Mouse (Mus musculus) ES-E14 (cell line): ENCODE measurements around the gene Pinlyp. TPM values are rescaled to one million over a fixed set of nuclear protein-coding genes. Genes with fewer than 3 reads are reported as not detected.

ENCODE experiments used
- DNase-seq: peaks from one replicate; pipeline ENCODE4 v3.0.0-alpha.2; 2013; ENCODE audit warnings: low read depth, low spot score
- H3K27ac ChIP-seq: 2 replicates; pipeline ENCODE4 v1.5.1; 2012; ENCODE audit warnings: low read depth, mild to moderate bottlenecking, low read length, moderate library complexity, mixed read lengths; ENCODE audit not compliant: poor library complexity, insufficient read depth, severe bottlenecking
- H3K36me3 ChIP-seq: 2 replicates; pipeline ENCODE4 v1.6.1; 2012; ENCODE audit warnings: mild to moderate bottlenecking, low read length, moderate library complexity, mixed read lengths; ENCODE audit not compliant: control insufficient read depth, poor library complexity, insufficient read depth, severe bottlenecking
- H3K4me1 ChIP-seq, 2 experiments: fragments of 150-350 bp in 1 of 2; sonication (generic) in 1 of 2; 2 replicates each; pipeline ENCODE4 v1.6.1; 2012; ENCODE audit warnings: low read length in 2 of 2, mild to moderate bottlenecking in 1 of 2, mixed read lengths in 1 of 2; ENCODE audit not compliant: control insufficient read depth in 2 of 2, insufficient read depth in 2 of 2, poor library complexity in 1 of 2
- H3K4me3 ChIP-seq, 2 experiments: fragments of 150-350 bp in 1 of 2; sonication (generic) in 1 of 2; 2 replicates each; pipeline ENCODE4 v1.5.1; 2012; ENCODE audit warnings: low read length in 2 of 2, low read depth in 1 of 2, mild to moderate bottlenecking in 1 of 2, mixed read lengths in 1 of 2; ENCODE audit not compliant: insufficient read depth in 1 of 2, poor library complexity in 1 of 2, severe bottlenecking in 1 of 2
- H3K9ac ChIP-seq: 2 replicates; pipeline ENCODE4 v1.6.1; 2012; ENCODE audit warnings: low read depth, mild to moderate bottlenecking, low read length, mixed read lengths; ENCODE audit not compliant: poor library complexity, insufficient read depth, severe bottlenecking
- H3K9me3 ChIP-seq: fragments of 150-350 bp; sonication (generic); 2 replicates; pipeline ENCODE4 v1.6.1; 2012; ENCODE audit warnings: low read depth, mild to moderate bottlenecking, low read length; ENCODE audit not compliant: control insufficient read depth, insufficient read depth
- CHD2 ChIP-seq: IDR thresholded peaks from 2 replicates; pipeline ENCODE4 v1.6.1; 2014; ENCODE audit warnings: mild to moderate bottlenecking, low read depth, low read length, inconsistent platforms
- HCFC1 ChIP-seq: IDR thresholded peaks from 2 replicates; pipeline ENCODE4 v1.6.1; 2012; ENCODE audit warnings: low read length, inconsistent platforms, borderline replicate concordance; ENCODE audit not compliant: insufficient read depth
- MAFK ChIP-seq: IDR thresholded peaks from 2 replicates; pipeline ENCODE4 v1.6.1; 2014; ENCODE audit warnings: mild to moderate bottlenecking, low read depth, low read length, inconsistent platforms; ENCODE audit not compliant: insufficient read depth
- ZC3H11A ChIP-seq: IDR thresholded peaks from 2 replicates; pipeline ENCODE4 v1.6.1; 2012; ENCODE audit warnings: low read depth, mild to moderate bottlenecking, inconsistent platforms, low read length, borderline replicate concordance
- ZNF384 ChIP-seq: IDR thresholded peaks from 2 replicates; pipeline ENCODE4 v1.6.1; 2012; ENCODE audit warnings: low read depth, low read length, inconsistent platforms
- in situ Hi-C, 2 experiments: fragments of 600-800 bp; cut with MboI; formaldehyde crosslinking; loops; one replicate each; pipeline ENCODE4 v1.15.1; 2025; ENCODE audit warnings: low sequenced_read_pairs in 2 of 2, inconsistent platforms in 1 of 2; ENCODE audit not compliant: unreplicated experiment in 2 of 2
- total RNA-seq: library from RNA; depleted of rRNA; stranded (reverse); fragments of 300-350 nt; gene quantifications from 2 replicates; pipeline ENCODE4 v1.2.3, GENCODE M21; 2012

Gene Pinlyp
- total RNA-seq, 1 experiment = not detected

- in situ Hi-C loops = no loop called here
- Histone ChIP-seq H3K9ac (no peak overlapping the region), H3K36me3 (no peaks in the 10 kb centered on the region), H3K4me3 (no peak overlapping the region), H3K9me3 (no peaks in the 10 kb centered on the region), H3K4me1 (peaks cover 2 to 6% of the 10 kb centered on the region in 2 experiments; a peak in 2 of 4 replicates), H3K27ac (no peak overlapping the region)
- no peak for DNase-seq
- no peak for TF ChIP-seq ZNF384
- TF ChIP-seq ZC3H11A = no peak
- TF ChIP-seq MAFK = no peak
- no peak for TF ChIP-seq CHD2
- no peak for TF ChIP-seq HCFC1
Measured at GRCm38 (mm10) chr7:24592781-24593180, 46.9 kb upstream of the Pinlyp start.

GRCm38 (mm10) chr7:24592163-24592562 is 46.2 kb upstream of the Pinlyp start:
- Histone ChIP-seq H3K27ac (no peak overlapping the region), H3K4me3 (no peak overlapping the region), H3K4me1 (peaks cover 2 to 8% of the 10 kb centered on the region in 2 experiments; a peak in 2 of 4 replicates), H3K36me3 (no peaks in the 10 kb centered on the region), H3K9me3 (no peaks in the 10 kb centered on the region), H3K9ac (no peak overlapping the region)
- in situ Hi-C loops = no loop called here
- TF ChIP-seq HCFC1 (no peak), ZC3H11A (no peak), CHD2 (no peak), ZNF384 (no peak), MAFK (no peak)
- DNase-seq = no peak

- Histone ChIP-seq H3K36me3 (no peaks in the 10 kb centered on the region), H3K27ac (no peak overlapping the region), H3K9ac (no peak overlapping the region), H3K9me3 (no peaks in the 10 kb centered on the region), H3K4me1 (peaks cover 2 to 8% of the 10 kb centered on the region in 2 experiments; a peak in 2 of 4 replicates), H3K4me3 (no peak overlapping the region)
- TF ChIP-seq HCFC1 = no peak
- TF ChIP-seq MAFK = no peak
- no peak for TF ChIP-seq ZNF384
- no peak for TF ChIP-seq ZC3H11A
- TF ChIP-seq CHD2 = no peak
- in situ Hi-C loops = no loop called here
- DNase-seq = no peak
Measured at GRCm38 (mm10) chr7:24591735-24592134, 45.8 kb upstream of the Pinlyp start.

GRCm38 (mm10) chr7:24588336-24588735 is 42.4 kb upstream of the Pinlyp start:
- in situ Hi-C loops = no loop called here
- no peak overlapping the region for H3K27ac ChIP-seq
- DNase-seq = no peak
- H3K36me3 ChIP-seq = no peaks in the 10 kb centered on the region
- no peak overlapping the region for H3K4me3 ChIP-seq
- peaks cover 2 to 7% of the 10 kb centered on the region in 2 experiments; a peak in 2 of 4 replicates for H3K4me1 ChIP-seq
- TF ChIP-seq ZNF384 (no peak), HCFC1 (no peak), CHD2 (no peak), ZC3H11A (no peak), MAFK (no peak)
- H3K9ac ChIP-seq = no peak overlapping the region
- H3K9me3 ChIP-seq = no peaks in the 10 kb centered on the region
